Mouse (Mus musculus) lung, embryonic 14.5 days (tissue): Measurements from ENCODE around the gene Mid1. TPM values are rescaled to one million over a fixed set of nuclear protein-coding genes. Genes with fewer than 3 reads are reported as not detected.

Experiments used
- ATAC-seq: fragments of 200-750 bp; cut with Nextera tagmentation; 2 replicates; pipeline ENCODE4 v1.8.0; 2017; ENCODE audit warnings: mild to moderate bottlenecking, moderate TSS enrichment, moderate library complexity; ENCODE audit not compliant: insufficient read depth
- DNase-seq: peaks from one replicate; pipeline ENCODE4 v3.0.0-alpha.2; 2015
- H3K27ac ChIP-seq: fragments of 300-500 bp; sonication (generic); 2 replicates; pipeline ENCODE4 v1.5.1; 2014; ENCODE audit warnings: low read depth, mild to moderate bottlenecking, moderate library complexity
- H3K27me3 ChIP-seq: fragments of 300-500 bp; sonication (generic); 2 replicates; pipeline ENCODE4 v1.6.1; 2014; ENCODE audit warnings: low read length, control low read depth; ENCODE audit not compliant: insufficient read depth
- H3K36me3 ChIP-seq: fragments of 300-500 bp; sonication (generic); 2 replicates; pipeline ENCODE4 v1.6.1; 2014; ENCODE audit warnings: control low read depth; ENCODE audit not compliant: insufficient read depth
- H3K4me1 ChIP-seq: fragments of 300-500 bp; sonication (generic); 2 replicates; pipeline ENCODE4 v1.6.1; 2014; ENCODE audit warnings: antibody characterized with exemption, control low read depth; ENCODE audit not compliant: insufficient read depth
- H3K4me2 ChIP-seq: fragments of 300-500 bp; sonication (generic); 2 replicates; pipeline ENCODE4 v1.6.1; 2014; ENCODE audit warnings: mild to moderate bottlenecking
- H3K4me3 ChIP-seq: fragments of 300-500 bp; sonication (generic); 2 replicates; pipeline ENCODE4 v1.5.1; 2014; ENCODE audit warnings: low read depth, low read length
- H3K9ac ChIP-seq: fragments of 300-500 bp; sonication (generic); 2 replicates; pipeline ENCODE4 v1.6.1; 2014
- H3K9me3 ChIP-seq: fragments of 300-500 bp; sonication (generic); 2 replicates; pipeline ENCODE4 v1.6.1; 2016; ENCODE audit warnings: low read depth, low read length, control low read depth
- CTCF ChIP-seq: IDR thresholded peaks from 2 replicates; pipeline ENCODE4 v1.5.1; 2016; ENCODE audit warnings: antibody characterized with exemption, low read depth
- whole genome bisulfite sequencing: fragments of 180-500 bp; shearing (Covaris S2); extraction: QIAGEN DNeasy Blood & Tissue Kit; methylation state at CpG from one replicate; pipeline ENCODE4 v1.1.7; 2014; 5-methylcytosine and 5-hydroxymethylcytosine counted together
- polyA plus RNA-seq: library from polyadenylated mRNA; unstranded; fragments of >200 nt; fragmentation: Nextera tagmentation; extraction: Ambion mirVana; gene quantifications from 2 replicates; pipeline ENCODE4 v1.2.1, GENCODE M21; 2014

Mid1 gene
- polyA plus RNA-seq, 1 experiment from 2014 or later: 9.5 TPM

DNA sequence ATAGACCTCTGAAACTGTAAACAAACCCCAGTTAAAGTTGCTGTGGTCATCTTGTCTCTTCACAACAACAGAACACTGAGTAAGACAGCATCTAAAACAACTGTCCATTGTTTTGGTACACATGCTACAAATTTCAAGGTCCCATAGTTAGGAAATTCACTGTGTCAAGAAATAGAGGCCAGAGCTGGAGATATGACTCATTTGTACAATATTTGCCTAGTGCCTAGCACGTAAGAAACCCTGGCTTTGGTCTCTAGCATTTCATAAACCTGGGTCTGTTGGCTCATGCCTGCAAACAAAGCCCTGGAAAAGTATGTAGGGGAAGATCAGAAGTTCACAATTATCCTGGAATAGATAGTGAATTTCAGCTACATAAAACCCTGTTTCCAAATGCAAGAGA, 178.8 kb downstream of the Mid1 start:
- DNase-seq: peak; percentile 4
- Histone ChIP-seq H3K36me3 (no peaks in the 10 kb centered on the region), H3K9me3 (no peaks in the 10 kb centered on the region), H3K4me3 (no peak overlapping the region), H3K27me3 (no peaks in the 10 kb centered on the region), H3K4me1 (no peaks in the 10 kb centered on the region), H3K4me2 (no peak overlapping the region), H3K27ac (no peak overlapping the region), H3K9ac (no peak overlapping the region)
- 34% methylated on average over 1 of the region's 1 CpGs for WGBS
- no peak for TF ChIP-seq CTCF
- ATAC-seq: no peak

- no peak for TF ChIP-seq CTCF
- Histone ChIP-seq H3K4me2 (no peak overlapping the region), H3K9ac (no peak overlapping the region), H3K9me3 (no peaks in the 10 kb centered on the region), H3K27me3 (no peaks in the 10 kb centered on the region), H3K36me3 (no peaks in the 10 kb centered on the region), H3K27ac (no peak overlapping the region), H3K4me1 (no peaks in the 10 kb centered on the region), H3K4me3 (no peak overlapping the region)
- no peak for ATAC-seq
- WGBS: 63% methylated on average over 5 of the region's 5 CpGs
- DNase-seq: no peak
Observed at GRCm38 (mm10) chrX:169868223-169868622, 183.2 kb downstream of the Mid1 start.

- H3K27ac ChIP-seq: no peak overlapping the region
- TF ChIP-seq CTCF: no peak
- no peaks in the 10 kb centered on the region for H3K9me3 ChIP-seq
- no peaks in the 10 kb centered on the region for H3K27me3 ChIP-seq
- H3K36me3 ChIP-seq: no peaks in the 10 kb centered on the region
- DNase-seq: no peak
- H3K4me1 ChIP-seq: no peaks in the 10 kb centered on the region
- ATAC-seq: no peak
- no peak overlapping the region for H3K9ac ChIP-seq
- H3K4me3 ChIP-seq: no peak overlapping the region
- WGBS: 91% methylated on average over 1 of the region's 1 CpGs
- no peak overlapping the region for H3K4me2 ChIP-seq
Observed at GRCm38 (mm10) chrX:169874475-169874874, 189.5 kb downstream of the Mid1 start.

GRCm38 (mm10) chrX:169879481-169880362, 194.7 kb downstream of the Mid1 start:
- H3K9ac ChIP-seq: peak overlapping the region; percentile 51
- 0 out of 2 replicates have a peak, but pooled peaks have one; percentile 10 for TF ChIP-seq CTCF
- DNase-seq (peak; percentile 87), ATAC-seq (peak; percentile 97)
- peak overlapping the region; percentile 67 for H3K4me2 ChIP-seq
- 9% methylated on average over 36 of the region's 36 CpGs for WGBS
- H3K36me3 ChIP-seq: no peaks in the 10 kb centered on the region
- no peaks in the 10 kb centered on the region for H3K4me1 ChIP-seq
- peak overlapping the region; percentile 49 for H3K4me3 ChIP-seq
- H3K27me3 ChIP-seq: 0 out of 2 replicates have a peak, but pooled peaks cover 3% of the 10 kb centered on the region
- H3K9me3 ChIP-seq: no peaks in the 10 kb centered on the region
- peak overlapping the region; percentile 71 for H3K27ac ChIP-seq

DNA sequence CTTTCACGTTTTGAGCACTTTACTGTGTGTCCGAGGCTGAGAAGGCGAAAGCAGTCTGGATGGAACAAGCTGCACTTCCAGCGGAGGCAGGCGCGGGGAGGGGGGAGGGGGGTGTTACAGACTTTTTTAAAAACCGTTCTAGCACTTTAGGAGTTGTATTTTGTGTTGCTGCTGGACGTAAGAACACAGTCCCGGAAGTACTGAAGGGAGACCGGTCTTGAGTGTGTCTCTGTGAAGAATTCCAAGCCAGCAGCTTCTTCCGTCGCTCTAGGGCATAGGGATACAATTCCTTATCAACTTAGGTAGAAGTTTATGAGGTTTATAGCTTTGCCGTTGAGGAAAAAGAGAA, 195.3 kb downstream of the Mid1 start:
- Histone ChIP-seq H3K27ac (peak overlapping the region; percentile 71; the same call in 1 of the 2 replicates), H3K4me1 (no peaks in the 10 kb centered on the region), H3K4me3 (peak overlapping the region; percentile 49), H3K36me3 (no peaks in the 10 kb centered on the region), H3K27me3 (0 out of 2 replicates have a peak, but pooled peaks cover 3% of the 10 kb centered on the region), H3K9ac (peak overlapping the region; percentile 51), H3K9me3 (no peaks in the 10 kb centered on the region), H3K4me2 (peak overlapping the region; percentile 67)
- no peak for TF ChIP-seq CTCF
- DNase-seq (peak; percentile 24), ATAC-seq (no peak; the same call in 1 of the 2 replicates)
- 10% methylated on average over 13 of the region's 13 CpGs for WGBS

DNA sequence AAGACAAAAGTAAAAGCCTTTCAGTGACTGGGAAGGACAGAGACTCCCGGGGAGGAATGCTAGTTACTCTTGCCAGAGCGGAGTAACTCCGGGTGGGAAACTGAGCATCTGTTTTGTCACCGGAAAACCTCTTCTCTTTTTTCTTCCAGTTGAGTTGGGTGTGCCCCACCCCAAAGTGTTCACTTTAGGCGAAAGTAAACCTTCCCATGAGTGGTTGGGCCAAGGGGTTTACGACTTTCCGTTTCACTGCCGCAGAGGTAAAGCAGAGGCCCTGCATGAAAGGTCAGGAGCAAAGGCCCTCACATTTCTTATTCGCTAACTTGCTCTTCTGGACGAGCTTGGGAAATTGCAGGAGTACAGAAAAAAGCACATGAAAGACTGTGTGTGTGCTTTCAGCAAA, 195.8 kb downstream of the Mid1 start:
- Histone ChIP-seq H3K4me2 (peak overlapping the region; percentile 67), H3K9me3 (no peaks in the 10 kb centered on the region), H3K27ac (peak overlapping the region; percentile 33; the same call in 1 of the 2 replicates), H3K9ac (peak overlapping the region; percentile 51), H3K4me1 (no peaks in the 10 kb centered on the region), H3K4me3 (peak overlapping the region; percentile 49), H3K36me3 (no peaks in the 10 kb centered on the region), H3K27me3 (0 out of 2 replicates have a peak, but pooled peaks cover 3% of the 10 kb centered on the region)
- peak; percentile 18 for DNase-seq
- no peak for TF ChIP-seq CTCF
- no peak for ATAC-seq
- WGBS: 10% methylated on average over 10 of the region's 10 CpGs
